ENCODE assay signal across 18 mouse cellular contexts in the genomic region with DNA sequence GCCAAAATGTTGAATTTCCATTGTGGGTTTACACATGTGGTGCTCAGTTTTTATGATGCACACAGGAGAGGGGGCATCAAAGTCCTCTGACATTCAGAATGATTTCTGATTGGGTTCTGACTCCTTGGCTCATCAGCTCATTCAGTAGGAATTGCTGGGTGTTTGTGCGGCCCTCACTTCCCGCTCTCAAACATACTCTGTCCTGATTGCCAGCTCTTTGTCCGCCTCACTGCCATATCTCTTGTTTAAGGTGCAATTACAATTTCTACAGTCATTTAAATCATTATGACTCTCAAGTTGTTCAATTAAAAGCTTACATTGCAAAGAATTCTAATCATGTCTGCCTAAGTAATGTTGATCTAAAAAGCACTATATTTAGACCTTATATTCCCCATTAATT.
DNase-seq lines count a peak whose midpoint lies in the region; ATAC-seq lines count a peak whose summit lies in the region.
"Had no signal": no experiment of that assay in that cellular context is flagged by ENCODE, and none has a peak within 500 bp of the region (broad histone marks: within the 10 kb centered on the region; RNA-seq: fewer than 3 reads in every experiment).

No protein-coding gene starts in this region.

- H3K36me3 ChIP-seq in forebrain, embryonic 13.5 days (ENCODE audit: poor library complexity, severe bottlenecking): no peaks in the 10 kb centered on the region
- no peaks in the 10 kb centered on the region for H3K36me3 ChIP-seq in forebrain, embryonic 10.5 days (replicated peaks)
- H3K36me3 ChIP-seq in limb, embryonic 12.5 days: no peaks in the 10 kb centered on the region
- H3K36me3 ChIP-seq in limb, embryonic 10.5 days: no peaks in the 10 kb centered on the region
- no peaks in the 10 kb centered on the region for H3K36me3 ChIP-seq in forebrain, embryonic 15.5 days
- no peaks in the 10 kb centered on the region for H3K36me3 ChIP-seq in limb, embryonic 13.5 days
- no peaks in the 10 kb centered on the region for H3K36me3 ChIP-seq in hindbrain, embryonic 11.5 days (ENCODE audit: control insufficient read depth, insufficient read depth, low read length)
- H3K36me3 ChIP-seq: embryonic facial prominence, embryonic 10.5 days; embryonic facial prominence, embryonic 12.5 days had no signal

- no peak overlapping the region for H3K9ac ChIP-seq in forebrain, embryonic 13.5 days
- H3K9ac ChIP-seq in limb, embryonic 12.5 days (replicated peaks): no peak overlapping the region
- H3K9ac ChIP-seq in forebrain, embryonic 15.5 days (replicated peaks): no peak overlapping the region
- H3K9ac ChIP-seq in limb, embryonic 13.5 days: no peak overlapping the region
- H3K9ac ChIP-seq in hindbrain, embryonic 11.5 days (ENCODE audit: low read depth, low read length): no peak overlapping the region
- H3K9ac ChIP-seq: embryonic facial prominence, embryonic 12.5 days had no signal

- no peaks in the 10 kb centered on the region for H3K9me3 ChIP-seq in forebrain, embryonic 13.5 days (replicated peaks)
- no peaks in the 10 kb centered on the region for H3K9me3 ChIP-seq in forebrain, embryonic 10.5 days
- no peaks in the 10 kb centered on the region for H3K9me3 ChIP-seq in limb, embryonic 12.5 days
- no peaks in the 10 kb centered on the region for H3K9me3 ChIP-seq in limb, embryonic 10.5 days (replicated peaks)
- no peaks in the 10 kb centered on the region for H3K9me3 ChIP-seq in forebrain, embryonic 15.5 days
- no peaks in the 10 kb centered on the region for H3K9me3 ChIP-seq in limb, embryonic 13.5 days
- H3K9me3 ChIP-seq in hindbrain, embryonic 11.5 days (ENCODE audit: control insufficient read depth, low read length): no peaks in the 10 kb centered on the region
- H3K9me3 ChIP-seq: embryonic facial prominence, embryonic 10.5 days; embryonic facial prominence, embryonic 12.5 days had no signal

- no peak overlapping the region for H3K4me3 ChIP-seq in forebrain, embryonic 13.5 days
- H3K4me3 ChIP-seq in forebrain, embryonic 10.5 days: no peak overlapping the region
- no peak overlapping the region for H3K4me3 ChIP-seq in limb, embryonic 12.5 days (replicated peaks)
- H3K4me3 ChIP-seq in limb, embryonic 10.5 days: no peak overlapping the region
- H3K4me3 ChIP-seq in forebrain, embryonic 15.5 days: no peak overlapping the region
- no peak overlapping the region for H3K4me3 ChIP-seq in limb, embryonic 13.5 days
- no peak overlapping the region for H3K4me3 ChIP-seq in hindbrain, embryonic 11.5 days (ENCODE audit: low read depth, low read length)
- H3K4me3 ChIP-seq: embryonic facial prominence, embryonic 10.5 days; embryonic facial prominence, embryonic 12.5 days had no signal

- peak overlapping the region; percentile 14; the same call in 1 of the 2 replicates for H3K27ac ChIP-seq in forebrain, embryonic 13.5 days
- H3K27ac ChIP-seq in forebrain, embryonic 10.5 days: no peak overlapping the region
- peak overlapping the region; percentile 64 for H3K27ac ChIP-seq in limb, embryonic 12.5 days
- no peak overlapping the region for H3K27ac ChIP-seq in limb, embryonic 10.5 days
- H3K27ac ChIP-seq in forebrain, embryonic 15.5 days (replicated peaks): 0 out of 2 replicates have a peak overlapping the region, but pooled peaks have one; percentile 1
- H3K27ac ChIP-seq in limb, embryonic 13.5 days: peak overlapping the region; percentile 44; the same call in 1 of the 2 replicates
- no peak overlapping the region for H3K27ac ChIP-seq in hindbrain, embryonic 11.5 days (ENCODE audit: low read depth, low read length)
- H3K27ac ChIP-seq: embryonic facial prominence, embryonic 10.5 days; embryonic facial prominence, embryonic 12.5 days had no signal

- 54% methylated on average over 3 of the region's 3 CpGs for whole genome bisulfite sequencing in forebrain, embryonic 13.5 days
- WGBS in forebrain, embryonic 10.5 days: 84% methylated on average over 3 of the region's 3 CpGs
- WGBS in limb, embryonic 12.5 days: 91% methylated on average over 3 of the region's 3 CpGs
- 90% methylated on average over 3 of the region's 3 CpGs for WGBS in limb, embryonic 10.5 days
- WGBS in forebrain, embryonic 15.5 days: 42% methylated on average over 3 of the region's 3 CpGs
- 69% methylated on average over 3 of the region's 3 CpGs for WGBS in limb, embryonic 13.5 days
- WGBS in hindbrain, embryonic 11.5 days: 91% methylated on average over 3 of the region's 3 CpGs

- ATAC-seq in forebrain, embryonic 13.5 days: peak; percentile 63; the same call in 1 of the 2 replicates
- no peak for ATAC-seq in limb, embryonic 12.5 days (ENCODE audit: insufficient number of reproducible peaks, insufficient read depth, low FRiP score, low TSS enrichment, low read depth)
- ATAC-seq in forebrain, embryonic 15.5 days (replicated peaks): peak; percentile 41; the same call in 1 of the 2 replicates
- no peak for ATAC-seq in limb, embryonic 13.5 days (ENCODE audit: low FRiP score, low read depth)
- no peak for ATAC-seq in hindbrain, embryonic 11.5 days (ENCODE audit: low FRiP score)

- H3K27me3 ChIP-seq in forebrain, embryonic 13.5 days: no peaks in the 10 kb centered on the region
- no peaks in the 10 kb centered on the region for H3K27me3 ChIP-seq in forebrain, embryonic 10.5 days (ENCODE audit: poor library complexity, severe bottlenecking)
- H3K27me3 ChIP-seq in limb, embryonic 12.5 days: no peaks in the 10 kb centered on the region
- H3K27me3 ChIP-seq in limb, embryonic 10.5 days (ENCODE audit: low read depth, poor library complexity, severe bottlenecking): no peaks in the 10 kb centered on the region
- no peaks in the 10 kb centered on the region for H3K27me3 ChIP-seq in forebrain, embryonic 15.5 days
- no peaks in the 10 kb centered on the region for H3K27me3 ChIP-seq in limb, embryonic 13.5 days
- no peaks in the 10 kb centered on the region for H3K27me3 ChIP-seq in hindbrain, embryonic 11.5 days (ENCODE audit: control insufficient read depth, insufficient read depth, low read length)
- H3K27me3 ChIP-seq: embryonic facial prominence, embryonic 12.5 days had no signal

- DNase-seq in forebrain, embryonic 10.5 days (ENCODE audit: extremely low spot score, low spot score): no peak
- DNase-seq in limb, embryonic 10.5 days (ENCODE audit: low spot score): no peak
- DNase-seq in testis, postnatal 14 days (ENCODE audit: low spot score): no peak
- DNase-seq in hindbrain, embryonic 11.5 days (ENCODE audit: low spot score): no peak
- DNase-seq: adrenal gland, adult 2 months; adrenal gland, postnatal 10 days; adrenal gland, postnatal 25 days; cerebellum, adult 11-12 months; cerebellum, adult 2 months; cerebellum, adult 9-10 months; cerebellum, postnatal 10 days; cerebellum, postnatal 25 days had no signal

- H3K4me1 ChIP-seq in forebrain, embryonic 13.5 days: peaks cover 14% of the 10 kb centered on the region; the same call in 1 of the 2 replicates
- H3K4me1 ChIP-seq in forebrain, embryonic 10.5 days: peaks cover 4% of the 10 kb centered on the region; the same call in 1 of the 2 replicates
- H3K4me1 ChIP-seq in limb, embryonic 12.5 days (replicated peaks): peaks cover 50% of the 10 kb centered on the region
- peaks cover 17% of the 10 kb centered on the region for H3K4me1 ChIP-seq in limb, embryonic 10.5 days
- H3K4me1 ChIP-seq in forebrain, embryonic 15.5 days: peaks cover 14% of the 10 kb centered on the region
- H3K4me1 ChIP-seq in limb, embryonic 13.5 days: peaks cover 60% of the 10 kb centered on the region
- H3K4me1 ChIP-seq in hindbrain, embryonic 11.5 days (replicated peaks; ENCODE audit: control insufficient read depth, insufficient read depth, low read length): no peaks in the 10 kb centered on the region
- H3K4me1 ChIP-seq: embryonic facial prominence, embryonic 10.5 days had no signal

- H3K4me2 ChIP-seq in forebrain, embryonic 13.5 days: no peak overlapping the region
- no peak overlapping the region for H3K4me2 ChIP-seq in limb, embryonic 12.5 days
- no peak overlapping the region for H3K4me2 ChIP-seq in forebrain, embryonic 15.5 days (replicated peaks)
- no peak overlapping the region for H3K4me2 ChIP-seq in limb, embryonic 13.5 days (replicated peaks)
- H3K4me2 ChIP-seq in hindbrain, embryonic 11.5 days (replicated peaks; ENCODE audit: low read depth, low read length): no peak overlapping the region
- H3K4me2 ChIP-seq: embryonic facial prominence, embryonic 12.5 days had no signal

Comparison
In these comparisons a context has a peak if more than half of its experiments do, and no peak if none do; other contexts are left out.
1. H3K27ac ChIP-seq: peak in forebrain, embryonic 13.5 days (single experiment), limb, embryonic 12.5 days (single experiment), forebrain, embryonic 15.5 days (single experiment) and limb, embryonic 13.5 days (single experiment); none in forebrain, embryonic 10.5 days (single experiment), limb, embryonic 10.5 days (single experiment) and hindbrain, embryonic 11.5 days (single experiment).
2. ATAC-seq: peak in forebrain, embryonic 13.5 days (single experiment) and forebrain, embryonic 15.5 days (single experiment); none in limb, embryonic 12.5 days (single experiment), limb, embryonic 13.5 days (single experiment) and hindbrain, embryonic 11.5 days (single experiment).